Mouse (Mus musculus) bone marrow, adult 2 months (tissue): ENCODE measurements around the gene Atg101. TPM values are rescaled to one million over a fixed set of nuclear protein-coding genes. Genes with fewer than 3 reads are reported as not detected.

Source experiments
- H3K27ac ChIP-seq: fragments of 200-500 bp; 2 replicates; pipeline ENCODE4 v1.5.1; 2012; ENCODE audit warnings: low read depth, mild to moderate bottlenecking, control low read depth, inconsistent platforms, low read length; ENCODE audit not compliant: control insufficient read depth, poor library complexity, insufficient read depth
- H3K4me1 ChIP-seq: fragments of 200-500 bp; 2 replicates; pipeline ENCODE4 v1.6.1; 2011; ENCODE audit warnings: low read length; ENCODE audit not compliant: control insufficient read depth, insufficient read depth
- H3K4me3 ChIP-seq: fragments of 200-500 bp; replicated peaks from 2 replicates; pipeline ENCODE3; 2011; ENCODE audit warnings: mild to moderate bottlenecking, low read depth, low read length, control low read depth; ENCODE audit not compliant: control insufficient read depth
- CTCF ChIP-seq: fragments of 200-500 bp; IDR thresholded peaks from 2 replicates; pipeline ENCODE4 v1.5.1; 2011; ENCODE audit warnings: low read length, control low read depth; ENCODE audit not compliant: control insufficient read depth, insufficient read depth
- POLR2A ChIP-seq: fragments of 200-500 bp; IDR thresholded peaks from 2 replicates; pipeline ENCODE4 v1.6.1; 2011; ENCODE audit warnings: low read depth, mild to moderate bottlenecking, control low read depth, low read length, borderline replicate concordance; ENCODE audit not compliant: control insufficient read depth
- WGBS: fragments of 180-500 bp; shearing (Covaris S2); methylation state at CpG from one replicate; pipeline ENCODE4 v1.1.7; 2018; 5-methylcytosine and 5-hydroxymethylcytosine counted together
- polyA plus RNA-seq: library from polyadenylated mRNA; stranded (reverse); fragments of >200 nt; gene quantifications from 2 replicates; pipeline ENCODE4 v1.2.4, GENCODE M21; 2011; ENCODE audit warnings: low replicate concordance; ENCODE audit not compliant: missing spikeins, insufficient read depth, insufficient read length

Atg101 gene
- polyA plus RNA-seq, 1 experiment = 42.0 TPM

GRCm38 (mm10) chr15:101271107-101271506 lies 13.0 kb upstream of the Atg101 start:
- 68% methylated on average over 3 of the region's 3 CpGs for WGBS
- Histone ChIP-seq H3K4me1 (no peaks in the 10 kb centered on the region; the same call in 1 of the 2 replicates), H3K4me3 (no peak overlapping the region), H3K27ac (no peak overlapping the region)
- TF ChIP-seq POLR2A (no peak), CTCF (no peak)

DNA sequence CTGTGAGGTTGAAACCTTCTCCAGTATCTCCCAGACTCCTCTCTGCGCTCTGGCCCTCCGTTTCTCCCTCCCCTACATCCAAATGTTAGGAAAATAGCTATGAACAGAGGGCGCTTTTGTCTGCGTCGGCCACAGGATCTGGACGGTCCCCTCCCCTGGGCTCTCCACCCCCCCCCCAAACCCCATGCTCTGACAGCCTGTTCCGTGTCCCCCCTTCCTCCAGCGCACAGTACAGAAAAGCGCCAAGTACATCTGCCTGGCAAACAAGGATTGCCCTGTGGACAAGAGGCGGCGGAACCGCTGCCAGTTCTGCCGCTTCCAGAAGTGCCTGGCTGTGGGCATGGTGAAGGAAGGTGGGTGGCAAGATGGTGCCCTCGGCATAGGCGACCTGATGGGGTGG lies 12.6 kb upstream of the Atg101 start:
- H3K4me3 ChIP-seq = no peak overlapping the region
- no peaks in the 10 kb centered on the region; the same call in 1 of the 2 replicates for H3K4me1 ChIP-seq
- TF ChIP-seq POLR2A (no peak), CTCF (no peak)
- H3K27ac ChIP-seq = no peak overlapping the region
- 86% methylated on average over 15 of the region's 15 CpGs for WGBS

- WGBS = 43% methylated on average over 6 of the region's 6 CpGs
These were observed 9.7 kb upstream of the Atg101 start for GRCm38 (mm10) chr15:101274380-101274779.

GRCm38 (mm10) chr15:101277351-101277899 lies 6.6 kb upstream of the Atg101 start:
- no peak for TF ChIP-seq CTCF
- no peak for TF ChIP-seq POLR2A
- Histone ChIP-seq H3K27ac (no peak overlapping the region), H3K4me3 (no peak overlapping the region), H3K4me1 (no peaks in the 10 kb centered on the region)
- 75% methylated on average over 11 of the region's 11 CpGs for WGBS

More at GRCm38 (mm10) chr15:101274380-101274779, 9.7 kb upstream of the Atg101 start:
- H3K4me1 ChIP-seq = no peaks in the 10 kb centered on the region; the same call in 1 of the 2 replicates
- no peak overlapping the region for H3K27ac ChIP-seq
- TF ChIP-seq POLR2A (no peak), CTCF (no peak)
- no peak overlapping the region for H3K4me3 ChIP-seq

DNA sequence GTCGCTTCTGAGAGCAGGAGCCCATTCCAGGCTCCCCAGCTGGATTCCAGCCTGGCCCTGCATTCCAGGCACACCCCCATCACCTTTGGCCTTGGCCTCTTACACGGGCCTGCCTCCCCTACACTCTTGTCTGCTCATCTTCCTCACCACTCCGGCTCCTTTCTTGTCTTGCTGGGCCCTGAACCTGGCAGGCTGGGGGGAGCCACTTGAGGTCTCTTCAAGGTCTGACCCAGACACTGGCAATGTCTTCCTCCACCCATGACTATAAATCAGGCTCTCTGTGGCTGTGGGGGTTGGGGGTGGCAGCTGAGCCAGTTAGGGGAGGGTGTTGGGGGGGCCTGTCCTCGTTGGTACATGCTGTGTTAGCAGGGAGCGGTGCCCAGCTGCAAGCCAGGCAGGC lies 5.5 kb upstream of the Atg101 start:
- no peak for TF ChIP-seq CTCF
- no peak for TF ChIP-seq POLR2A
- no peaks in the 10 kb centered on the region for H3K4me1 ChIP-seq
- no peak overlapping the region for H3K4me3 ChIP-seq
- no peak overlapping the region for H3K27ac ChIP-seq
- WGBS = 68% methylated on average over 5 of the region's 5 CpGs

GRCm38 (mm10) chr15:101279430-101279999 lies 4.6 kb upstream of the Atg101 start:
- 79% methylated on average over 12 of the region's 12 CpGs for WGBS
- Histone ChIP-seq H3K4me1 (no peaks in the 10 kb centered on the region), H3K4me3 (no peak overlapping the region), H3K27ac (no peak overlapping the region)
- no peak for TF ChIP-seq CTCF
- TF ChIP-seq POLR2A = no peak

DNA sequence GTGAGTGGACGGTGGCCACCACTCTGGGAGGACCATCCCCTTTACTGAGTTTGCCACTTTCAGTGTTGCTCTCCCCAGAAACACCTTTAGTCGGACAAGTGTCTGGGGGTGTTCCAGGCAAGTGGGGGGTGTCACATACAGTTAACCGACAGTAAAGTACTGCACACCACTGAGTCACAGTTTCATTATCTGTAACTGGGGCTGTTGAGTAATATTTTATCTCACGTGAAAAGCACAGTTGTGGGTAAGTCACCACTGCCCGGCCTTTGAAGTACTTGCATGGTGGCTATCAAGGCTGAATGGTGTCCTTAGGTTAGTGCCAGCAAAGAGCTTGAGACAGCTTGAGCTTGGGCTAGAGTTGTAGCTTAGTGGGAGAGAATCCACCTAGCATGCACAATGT lies 1.6 kb upstream of the Atg101 start:
- no peak overlapping the region for H3K27ac ChIP-seq
- H3K4me1 ChIP-seq = peaks cover 2% of the 10 kb centered on the region; the same call in 1 of the 2 replicates
- 50% methylated on average over 5 of the region's 5 CpGs for WGBS
- no peak for TF ChIP-seq CTCF
- TF ChIP-seq POLR2A = no peak
- no peak overlapping the region for H3K4me3 ChIP-seq

DNA sequence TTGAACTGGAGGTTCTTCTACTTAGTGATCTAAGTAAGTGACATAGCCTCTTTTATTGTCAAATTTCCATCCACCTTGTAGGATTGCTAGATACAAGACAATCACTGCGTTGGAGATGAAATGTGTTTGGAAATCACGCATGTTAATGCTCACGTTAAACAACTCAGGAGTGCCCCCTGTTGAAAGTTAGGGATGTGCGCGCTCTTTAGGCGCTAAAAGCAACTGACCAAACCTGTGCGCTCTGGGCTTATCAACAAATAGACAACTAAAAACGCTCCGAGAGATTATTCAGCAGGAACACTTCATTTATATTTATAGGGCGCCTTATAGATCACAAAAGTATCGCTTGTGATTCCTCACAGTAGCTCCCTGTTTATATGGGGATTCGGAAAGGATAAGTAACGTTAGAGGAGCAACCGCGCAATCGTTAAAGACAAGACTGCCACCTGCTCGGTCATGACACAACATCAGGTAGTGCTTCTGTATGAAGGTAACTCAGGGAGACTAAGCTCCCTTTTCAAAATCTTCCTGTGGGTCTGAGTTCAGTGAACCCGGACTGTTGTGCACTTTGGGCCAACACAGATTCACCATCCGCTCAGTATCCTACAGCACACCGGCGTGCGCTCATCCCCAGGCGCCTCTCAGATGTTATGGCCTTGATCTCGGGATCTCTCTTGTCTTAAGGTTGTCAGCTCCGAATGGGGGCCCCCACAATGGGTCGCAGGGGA lies 725 bp upstream of the Atg101 start:
- H3K27ac ChIP-seq = peak overlapping the region; percentile 21; the same call in 1 of the 2 replicates
- WGBS = under 1% methylated on average over 26 of the region's 26 CpGs
- peaks cover 2% of the 10 kb centered on the region; the same call in 1 of the 2 replicates for H3K4me1 ChIP-seq
- TF ChIP-seq CTCF = peak; percentile 49
- no peak for TF ChIP-seq POLR2A
- H3K4me3 ChIP-seq = peak overlapping the region; percentile 56
